Mouse (Mus musculus): ENCODE results near the gene Olfr284. TPM values are rescaled to one million over a fixed set of nuclear protein-coding genes. Genes with fewer than 3 reads are reported as not detected.

Gene Olfr284
- total RNA-seq (2012; rRNA removed), result not detected in 2 replicates

DNA sequence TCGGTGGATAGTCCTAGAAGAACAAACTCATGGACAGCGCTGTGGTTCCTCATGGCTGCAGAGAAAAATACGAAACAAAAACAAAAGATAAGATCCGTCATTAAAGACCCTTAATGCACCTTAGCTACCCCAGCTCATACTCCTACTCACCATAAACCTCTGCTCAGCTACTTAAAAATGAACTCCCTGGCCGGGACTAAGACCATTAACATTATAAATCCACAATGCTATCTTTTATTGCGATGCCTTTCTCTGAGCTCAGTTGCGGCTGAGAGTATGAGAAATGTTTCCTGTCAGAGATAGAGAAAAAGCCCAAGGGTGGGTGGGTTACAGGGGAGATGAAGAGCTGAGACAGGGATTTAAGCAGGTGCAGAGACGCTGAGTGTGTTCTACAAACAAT, at the start of gene Olfr284:
Olfr284 (minus strand) TSS at position 101 of the 400 bp plus-strand sequence.
- in situ Hi-C loops (cut with MboI; ENCODE audit: low sequenced_read_pairs in 2 of 2, unreplicated experiment in 2 of 2), result no loop called here
- Histone ChIP-seq H3K4me3 (ENCODE audit: insufficient read depth in 1 of 2, low read depth in 1 of 2, low read length in 2 of 2, poor library complexity in 1 of 2, severe bottlenecking in 1 of 2) (no peak within 1 kb of the TSS), H3K9me3 (ENCODE audit: control insufficient read depth, insufficient read depth, low read depth, low read length) (no peaks in the 10 kb centered on the region), H3K27ac (ENCODE audit: insufficient read depth, low read depth, low read length, poor library complexity, severe bottlenecking) (no peak within 1 kb of the TSS), H3K9ac (ENCODE audit: insufficient read depth, low read depth, low read length, poor library complexity, severe bottlenecking) (no peak within 1 kb of the TSS), H3K4me1 (ENCODE audit: control insufficient read depth in 2 of 2, insufficient read depth in 2 of 2, low read length in 2 of 2, poor library complexity in 1 of 2) (no peaks in the 10 kb centered on the region), H3K36me3 (ENCODE audit: control insufficient read depth, insufficient read depth, low read length, poor library complexity, severe bottlenecking) (no peaks in the 10 kb centered on the region)
- TF ChIP-seq ZC3H11A (IDR thresholded peaks at IDR 0.05; ENCODE audit: borderline replicate concordance, low read depth, low read length) (no peak), HCFC1 (IDR thresholded peaks at IDR 0.05; ENCODE audit: borderline replicate concordance, insufficient read depth, low read length) (no peak), MAFK (IDR thresholded peaks at IDR 0.05; ENCODE audit: insufficient read depth, low read depth, low read length) (no peak), CHD2 (IDR thresholded peaks at IDR 0.05; ENCODE audit: low read depth, low read length) (no peak), ZNF384 (IDR thresholded peaks at IDR 0.05; ENCODE audit: low read depth, low read length) (no peak)
- DNase-seq (ENCODE audit: low read depth, low spot score), result no peak

DNA sequence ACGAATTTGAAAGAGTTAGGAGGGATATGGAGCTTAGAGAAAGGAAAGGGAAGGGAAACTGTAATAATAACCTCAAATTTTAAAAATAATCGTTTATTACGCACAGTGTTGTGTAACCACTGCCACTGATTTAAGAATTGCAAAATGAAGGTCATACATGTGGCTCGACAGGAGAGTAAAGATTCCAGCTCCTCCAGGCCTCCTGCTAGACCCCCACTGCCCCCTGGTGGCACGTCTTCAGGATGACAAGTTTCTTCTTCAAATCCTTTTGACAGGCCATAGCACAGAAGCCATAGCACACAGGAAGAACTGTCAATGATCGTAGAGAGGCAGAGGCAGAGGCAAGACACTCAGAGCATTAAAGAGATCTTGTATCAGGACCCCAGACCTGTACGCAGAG, 49.0 kb upstream of the Olfr284 start:
- Histone ChIP-seq H3K27ac (ENCODE audit: insufficient read depth, low read depth, low read length, poor library complexity, severe bottlenecking) (no peak overlapping the region), H3K36me3 (ENCODE audit: control insufficient read depth, insufficient read depth, low read length, poor library complexity, severe bottlenecking) (no peaks in the 10 kb centered on the region), H3K4me3 (ENCODE audit: insufficient read depth in 1 of 2, low read depth in 1 of 2, low read length in 2 of 2, poor library complexity in 1 of 2, severe bottlenecking in 1 of 2) (no peak overlapping the region), H3K9me3 (ENCODE audit: control insufficient read depth, insufficient read depth, low read depth, low read length) (no peaks in the 10 kb centered on the region), H3K4me1 (ENCODE audit: control insufficient read depth in 2 of 2, insufficient read depth in 2 of 2, low read length in 2 of 2, poor library complexity in 1 of 2) (no peaks in the 10 kb centered on the region), H3K9ac (ENCODE audit: insufficient read depth, low read depth, low read length, poor library complexity, severe bottlenecking) (no peak overlapping the region)
- peak; percentile 70 for DNase-seq (ENCODE audit: low read depth, low spot score)
- in situ Hi-C loops (cut with MboI; ENCODE audit: low sequenced_read_pairs in 2 of 2, unreplicated experiment in 2 of 2), result no loop called here
- TF ChIP-seq ZC3H11A (IDR thresholded peaks at IDR 0.05; ENCODE audit: borderline replicate concordance, low read depth, low read length) (peak; percentile 90), ZNF384 (IDR thresholded peaks at IDR 0.05; ENCODE audit: low read depth, low read length) (no peak)

DNA sequence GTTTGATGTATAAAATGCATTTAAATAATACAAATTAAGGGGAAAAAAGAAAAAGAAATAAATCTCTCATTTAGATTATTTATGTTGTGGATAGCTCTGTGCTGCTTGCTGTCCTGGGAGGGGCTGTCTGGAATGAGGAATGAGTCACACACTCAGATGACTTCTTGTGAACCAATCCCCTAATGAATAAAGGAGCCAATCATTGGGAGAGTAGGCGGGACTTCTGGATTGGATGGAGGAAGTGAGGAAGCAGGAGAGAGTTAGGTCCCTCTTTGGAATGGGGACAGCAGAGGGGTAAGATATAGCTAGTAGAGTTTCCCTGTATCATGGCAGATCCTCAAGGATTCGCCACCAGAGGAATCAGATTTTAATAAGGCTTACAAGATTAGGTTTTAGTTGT, 46.8 kb upstream of the Olfr284 start:
- peak; percentile 40 for DNase-seq (ENCODE audit: low read depth, low spot score)
- no peak overlapping the region for H3K27ac ChIP-seq (ENCODE audit: insufficient read depth, low read depth, low read length, poor library complexity, severe bottlenecking)
- in situ Hi-C loops (cut with MboI; ENCODE audit: low sequenced_read_pairs in 2 of 2, unreplicated experiment in 2 of 2), result no loop called here
- peak overlapping the region; percentile 24; the same call in 1 of the 2 replicates for H3K9ac ChIP-seq (ENCODE audit: insufficient read depth, low read depth, low read length, poor library complexity, severe bottlenecking)
- H3K4me1 ChIP-seq (ENCODE audit: control insufficient read depth in 2 of 2, insufficient read depth in 2 of 2, low read length in 2 of 2, poor library complexity in 1 of 2), result no peaks in the 10 kb centered on the region
- H3K9me3 ChIP-seq (ENCODE audit: control insufficient read depth, insufficient read depth, low read depth, low read length), result no peaks in the 10 kb centered on the region
- H3K4me3 ChIP-seq (ENCODE audit: insufficient read depth in 1 of 2, low read depth in 1 of 2, low read length in 2 of 2, poor library complexity in 1 of 2, severe bottlenecking in 1 of 2), result peak overlapping the region in 1 of 2 experiments; percentile 67; a peak in 2 of 4 replicates
- no peak for TF ChIP-seq ZC3H11A (IDR thresholded peaks at IDR 0.05; ENCODE audit: borderline replicate concordance, low read depth, low read length)
- no peak for TF ChIP-seq ZNF384 (IDR thresholded peaks at IDR 0.05; ENCODE audit: low read depth, low read length)
- no peak for TF ChIP-seq CHD2 (IDR thresholded peaks at IDR 0.05; ENCODE audit: low read depth, low read length)
- no peak for TF ChIP-seq HCFC1 (IDR thresholded peaks at IDR 0.05; ENCODE audit: borderline replicate concordance, insufficient read depth, low read length)
- no peak for TF ChIP-seq MAFK (IDR thresholded peaks at IDR 0.05; ENCODE audit: insufficient read depth, low read depth, low read length)
- no peaks in the 10 kb centered on the region for H3K36me3 ChIP-seq (ENCODE audit: control insufficient read depth, insufficient read depth, low read length, poor library complexity, severe bottlenecking)

DNA sequence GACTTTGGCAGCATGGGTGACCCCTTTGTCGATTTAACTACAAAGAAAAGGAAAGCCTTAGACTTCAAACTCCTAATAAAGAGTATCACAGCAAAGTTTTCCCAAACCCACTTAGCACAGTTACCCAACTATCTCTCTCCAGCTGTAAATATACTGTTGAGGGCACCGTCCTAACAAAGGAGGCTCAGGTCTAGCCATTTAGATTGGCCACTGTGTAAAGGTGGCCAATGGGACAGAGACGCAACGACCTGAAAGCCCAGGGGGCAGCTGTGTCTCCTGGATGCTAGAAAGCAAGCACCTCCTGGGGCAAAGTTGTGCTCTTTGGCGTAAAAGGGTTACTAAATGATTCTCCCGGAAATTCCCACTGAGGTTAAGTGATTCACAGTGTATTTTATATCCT, 40.1 kb upstream of the Olfr284 start, which contains the start of gene Olfr283:
Olfr283 (minus strand) TSS at position 101 of the 400 bp plus-strand sequence.
- Histone ChIP-seq H3K4me1 (ENCODE audit: control insufficient read depth in 2 of 2, insufficient read depth in 2 of 2, low read length in 2 of 2, poor library complexity in 1 of 2) (no peaks in the 10 kb centered on the region), H3K9me3 (ENCODE audit: control insufficient read depth, insufficient read depth, low read depth, low read length) (no peaks in the 10 kb centered on the region), H3K36me3 (ENCODE audit: control insufficient read depth, insufficient read depth, low read length, poor library complexity, severe bottlenecking) (no peaks in the 10 kb centered on the region), H3K9ac (ENCODE audit: insufficient read depth, low read depth, low read length, poor library complexity, severe bottlenecking) (no peak within 1 kb of the TSS), H3K4me3 (ENCODE audit: insufficient read depth in 1 of 2, low read depth in 1 of 2, low read length in 2 of 2, poor library complexity in 1 of 2, severe bottlenecking in 1 of 2) (no peak within 1 kb of the TSS), H3K27ac (ENCODE audit: insufficient read depth, low read depth, low read length, poor library complexity, severe bottlenecking) (no peak within 1 kb of the TSS)
- no peak for DNase-seq (ENCODE audit: low read depth, low spot score)
- in situ Hi-C loops (cut with MboI; ENCODE audit: low sequenced_read_pairs in 2 of 2, unreplicated experiment in 2 of 2), result no loop called here
- TF ChIP-seq MAFK (IDR thresholded peaks at IDR 0.05; ENCODE audit: insufficient read depth, low read depth, low read length) (no peak), HCFC1 (IDR thresholded peaks at IDR 0.05; ENCODE audit: borderline replicate concordance, insufficient read depth, low read length) (no peak), ZNF384 (IDR thresholded peaks at IDR 0.05; ENCODE audit: low read depth, low read length) (no peak), CHD2 (IDR thresholded peaks at IDR 0.05; ENCODE audit: low read depth, low read length) (no peak), ZC3H11A (IDR thresholded peaks at IDR 0.05; ENCODE audit: borderline replicate concordance, low read depth, low read length) (no peak)

DNA sequence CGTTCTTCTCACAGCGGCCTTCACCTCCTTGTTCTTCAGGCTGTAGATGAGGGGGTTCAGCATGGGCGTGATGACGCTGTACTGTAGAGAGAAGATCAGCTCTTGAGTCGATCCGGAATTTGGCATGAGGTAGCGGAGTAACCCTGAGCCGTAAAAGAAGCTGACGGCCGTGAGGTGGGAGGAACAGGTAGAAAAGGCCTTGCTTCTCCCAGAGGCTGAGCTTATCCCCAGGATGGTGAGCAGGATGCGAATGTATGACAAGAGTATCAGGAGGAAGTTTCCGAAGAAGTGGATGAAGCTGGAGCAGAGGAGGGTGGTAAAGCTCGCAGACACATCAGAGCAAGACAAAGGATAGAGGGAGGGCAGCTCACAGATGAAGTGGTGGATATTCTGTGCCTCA, 37.4 kb upstream of the Olfr284 start:
- no peaks in the 10 kb centered on the region for H3K36me3 ChIP-seq (ENCODE audit: control insufficient read depth, insufficient read depth, low read length, poor library complexity, severe bottlenecking)
- H3K27ac ChIP-seq (ENCODE audit: insufficient read depth, low read depth, low read length, poor library complexity, severe bottlenecking), result no peak overlapping the region
- in situ Hi-C loops (cut with MboI; ENCODE audit: low sequenced_read_pairs in 2 of 2, unreplicated experiment in 2 of 2), result no loop called here
- H3K4me3 ChIP-seq (ENCODE audit: insufficient read depth in 1 of 2, low read depth in 1 of 2, low read length in 2 of 2, poor library complexity in 1 of 2, severe bottlenecking in 1 of 2), result peak overlapping the region in 1 of 2 experiments; percentile 42; a peak in 1 of 4 replicates
- DNase-seq (ENCODE audit: low read depth, low spot score), result no peak
- H3K9me3 ChIP-seq (ENCODE audit: control insufficient read depth, insufficient read depth, low read depth, low read length), result no peaks in the 10 kb centered on the region
- no peak for TF ChIP-seq MAFK (IDR thresholded peaks at IDR 0.05; ENCODE audit: insufficient read depth, low read depth, low read length)
- TF ChIP-seq CHD2 (IDR thresholded peaks at IDR 0.05; ENCODE audit: low read depth, low read length), result no peak
- TF ChIP-seq HCFC1 (IDR thresholded peaks at IDR 0.05; ENCODE audit: borderline replicate concordance, insufficient read depth, low read length), result no peak
- TF ChIP-seq ZC3H11A (IDR thresholded peaks at IDR 0.05; ENCODE audit: borderline replicate concordance, low read depth, low read length), result no peak
- TF ChIP-seq ZNF384 (IDR thresholded peaks at IDR 0.05; ENCODE audit: low read depth, low read length), result no peak
- no peak overlapping the region for H3K9ac ChIP-seq (ENCODE audit: insufficient read depth, low read depth, low read length, poor library complexity, severe bottlenecking)
- no peaks in the 10 kb centered on the region; a peak in 1 of 4 replicates for H3K4me1 ChIP-seq (ENCODE audit: control insufficient read depth in 2 of 2, insufficient read depth in 2 of 2, low read length in 2 of 2, poor library complexity in 1 of 2)
